Mouse (Mus musculus) small intestine, adult 2 months (tissue): ENCODE data around the gene Degs2.

ENCODE experiments used
- CTCF ChIP-seq: fragments of 200-500 bp; IDR thresholded peaks from 2 replicates; pipeline ENCODE4 v1.5.1; 2012; ENCODE audit warnings: low read depth, mild to moderate bottlenecking, control low read depth, inconsistent platforms, low read length, moderate library complexity, mixed read lengths; ENCODE audit not compliant: insufficient replicate concordance, insufficient read length; ENCODE audit errors: extremely low read depth
- POLR2A ChIP-seq: fragments of 200-500 bp; IDR thresholded peaks from 2 replicates; pipeline ENCODE4 v1.6.1; 2012; ENCODE audit warnings: low read depth, mild to moderate bottlenecking, control low read depth, inconsistent platforms, low read length, moderate library complexity

DNA sequence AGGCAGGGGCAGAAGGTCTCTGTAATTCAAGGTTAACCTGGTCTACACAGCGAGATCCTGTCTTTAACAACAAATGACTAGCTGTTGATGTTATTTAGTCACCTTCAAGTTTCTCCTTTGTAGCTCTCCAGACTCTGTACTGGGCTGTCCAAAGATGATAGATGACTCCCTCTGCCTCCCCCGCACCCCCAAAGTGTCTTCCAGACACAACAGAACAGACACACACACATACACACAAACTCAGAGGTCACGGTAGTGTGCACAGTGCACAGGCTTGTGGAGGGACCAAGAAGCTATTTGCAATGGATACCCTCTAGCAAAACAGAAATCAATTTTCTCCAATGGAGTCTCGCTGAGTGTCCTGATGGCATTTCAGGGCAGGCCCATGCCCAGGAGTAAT, 40.1 kb upstream of the Degs2 start:
- no peak for TF ChIP-seq POLR2A
- TF ChIP-seq CTCF = no peak
